Mouse (Mus musculus) ES-Bruce4 (cell line): ENCODE results near the gene Slc6a5. TPM values are rescaled to one million over a fixed set of nuclear protein-coding genes. Genes with fewer than 3 reads are reported as not detected.

ENCODE experiments used
- H3K27ac ChIP-seq: 2 replicates; pipeline ENCODE4 v1.5.1; 2012; ENCODE audit warnings: low read length, inconsistent platforms; ENCODE audit not compliant: insufficient read depth
- H3K27me3 ChIP-seq: 2 replicates; pipeline ENCODE4 v1.6.1; 2012; ENCODE audit warnings: mild to moderate bottlenecking, low read length, inconsistent platforms; ENCODE audit not compliant: control insufficient read depth, poor library complexity, insufficient read depth, severe bottlenecking
- H3K36me3 ChIP-seq: 2 replicates; pipeline ENCODE4 v1.6.1; 2012; ENCODE audit warnings: inconsistent platforms, mild to moderate bottlenecking, low read length, moderate library complexity; ENCODE audit not compliant: control insufficient read depth, poor library complexity, insufficient read depth, severe bottlenecking
- H3K4me1 ChIP-seq: one replicate; pipeline ENCODE4 v1.8.1; 2011; ENCODE audit warnings: low read length; ENCODE audit not compliant: control insufficient read depth, insufficient read depth
- H3K4me3 ChIP-seq: 2 replicates; pipeline ENCODE4 v1.5.1; 2011; ENCODE audit warnings: low read depth, mild to moderate bottlenecking, low read length
- H3K9ac ChIP-seq: 2 replicates; pipeline ENCODE4 v1.6.1; 2012; ENCODE audit warnings: low read depth, mild to moderate bottlenecking, inconsistent platforms; ENCODE audit not compliant: poor library complexity, severe bottlenecking
- H3K9me3 ChIP-seq: replicated peaks from 2 replicates; pipeline ENCODE4 v1.6.1; 2012; ENCODE audit warnings: mild to moderate bottlenecking, low read length, inconsistent platforms; ENCODE audit not compliant: control insufficient read depth, poor library complexity, insufficient read depth, severe bottlenecking
- CTCF ChIP-seq: IDR thresholded peaks from one replicate; pipeline ENCODE4 v1.8.1; 2011; ENCODE audit warnings: low read depth, low read length
- EP300 ChIP-seq: IDR thresholded peaks from 2 replicates; pipeline ENCODE4 v1.6.1; 2011; ENCODE audit warnings: low read depth, low read length; ENCODE audit not compliant: insufficient read depth
- POLR2A ChIP-seq: IDR thresholded peaks from one replicate; pipeline ENCODE4 v1.8.1; 2011; ENCODE audit warnings: low read length; ENCODE audit not compliant: insufficient read depth
- polyA plus RNA-seq: library from polyadenylated mRNA; stranded (reverse); fragments of >200 nt; gene quantifications from 2 replicates; pipeline ENCODE4 v1.2.4, GENCODE M21; 2011; ENCODE audit warnings: low read depth; ENCODE audit not compliant: missing spikeins, insufficient read depth, insufficient read length

The Slc6a5 gene
- polyA plus RNA-seq, 1 experiment = not detected

DNA sequence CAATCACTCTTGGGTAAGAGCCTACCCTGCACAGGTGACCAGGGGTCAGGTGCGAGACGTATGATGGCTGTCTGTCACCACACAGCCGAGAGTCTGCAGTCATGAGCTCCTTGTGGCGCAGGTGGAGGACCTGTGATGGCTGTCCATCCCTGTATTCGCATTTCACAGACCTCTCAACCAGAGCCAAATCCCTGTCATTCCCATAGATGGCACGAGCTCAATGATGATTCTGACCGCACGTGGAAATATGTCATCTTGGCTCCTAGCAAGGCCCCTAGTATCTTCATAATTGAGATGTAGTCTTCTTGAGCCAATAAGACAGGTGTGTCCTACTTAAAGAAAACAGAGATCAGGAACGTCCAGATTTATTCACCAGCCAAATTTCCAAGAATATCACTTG is 36.7 kb downstream of the Slc6a5 start:
- H3K27ac ChIP-seq = no peak overlapping the region
- no peak overlapping the region for H3K9ac ChIP-seq
- H3K9me3 ChIP-seq = no peaks in the 10 kb centered on the region
- no peak overlapping the region for H3K4me3 ChIP-seq
- no peaks in the 10 kb centered on the region for H3K4me1 ChIP-seq
- 0 out of 2 replicates have a peak, but pooled peaks cover 3% of the 10 kb centered on the region for H3K27me3 ChIP-seq
- TF ChIP-seq CTCF = no peak
- TF ChIP-seq POLR2A = no peak
- no peak for TF ChIP-seq EP300
- no peaks in the 10 kb centered on the region for H3K36me3 ChIP-seq

GRCm38 (mm10) chr7:49953546-49954181 is 43.7 kb downstream of the Slc6a5 start:
- no peaks in the 10 kb centered on the region for H3K36me3 ChIP-seq
- H3K27ac ChIP-seq = no peak overlapping the region
- no peaks in the 10 kb centered on the region for H3K4me1 ChIP-seq
- H3K4me3 ChIP-seq = no peak overlapping the region
- no peaks in the 10 kb centered on the region for H3K9me3 ChIP-seq
- no peak overlapping the region for H3K9ac ChIP-seq
- TF ChIP-seq EP300 = no peak
- no peak for TF ChIP-seq POLR2A
- TF ChIP-seq CTCF = no peak
- H3K27me3 ChIP-seq = no peaks in the 10 kb centered on the region

DNA sequence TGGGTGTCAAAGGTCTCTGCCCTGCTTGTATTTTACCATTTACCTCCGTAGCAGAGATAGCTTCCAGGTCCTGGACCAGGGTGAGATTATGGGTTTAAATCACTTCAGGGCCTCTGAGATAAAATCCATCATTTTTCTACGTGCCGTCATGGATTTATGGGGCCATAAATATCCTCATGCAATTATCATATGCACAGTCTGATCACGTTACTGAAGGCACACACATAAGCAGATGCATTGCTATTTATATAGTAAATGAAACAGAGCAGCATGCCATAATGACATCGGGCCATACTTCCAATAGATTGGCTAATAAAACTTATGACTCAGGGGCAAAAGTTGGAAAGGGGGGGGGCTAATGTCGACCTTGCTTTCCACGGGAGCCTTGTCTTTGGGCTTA is 44.9 kb downstream of the Slc6a5 start:
- H3K4me1 ChIP-seq = no peaks in the 10 kb centered on the region
- no peaks in the 10 kb centered on the region for H3K9me3 ChIP-seq
- no peak for TF ChIP-seq EP300
- no peak for TF ChIP-seq POLR2A
- no peak overlapping the region for H3K9ac ChIP-seq
- H3K27me3 ChIP-seq = no peaks in the 10 kb centered on the region
- H3K27ac ChIP-seq = no peak overlapping the region
- no peak overlapping the region for H3K4me3 ChIP-seq
- no peaks in the 10 kb centered on the region for H3K36me3 ChIP-seq

DNA sequence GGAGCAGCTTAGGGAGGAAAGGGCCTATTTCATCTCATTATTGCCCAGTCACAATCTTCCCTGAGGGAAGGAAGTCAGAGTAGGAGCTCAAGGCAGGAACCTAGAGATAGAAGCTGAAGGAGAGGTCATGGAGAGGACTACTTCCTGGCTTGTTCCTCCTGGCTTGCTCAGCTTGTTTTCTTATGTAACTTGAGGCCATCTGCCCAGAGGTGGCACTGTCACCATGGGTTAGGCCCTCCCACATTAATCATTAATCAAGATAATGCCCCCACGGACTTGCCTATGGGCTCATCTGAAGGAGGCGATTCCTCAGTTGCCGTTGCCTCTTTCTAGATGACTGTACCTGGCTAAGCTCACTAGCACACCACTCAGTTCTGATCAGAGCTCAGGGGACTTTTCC is 47.2 kb downstream of the Slc6a5 start:
- TF ChIP-seq EP300 = no peak
- no peak for TF ChIP-seq CTCF
- no peak for TF ChIP-seq POLR2A
- Histone ChIP-seq H3K27ac (no peak overlapping the region), H3K36me3 (no peaks in the 10 kb centered on the region), H3K9me3 (no peaks in the 10 kb centered on the region), H3K4me3 (no peak overlapping the region), H3K27me3 (no peaks in the 10 kb centered on the region), H3K9ac (no peak overlapping the region), H3K4me1 (no peaks in the 10 kb centered on the region)

DNA sequence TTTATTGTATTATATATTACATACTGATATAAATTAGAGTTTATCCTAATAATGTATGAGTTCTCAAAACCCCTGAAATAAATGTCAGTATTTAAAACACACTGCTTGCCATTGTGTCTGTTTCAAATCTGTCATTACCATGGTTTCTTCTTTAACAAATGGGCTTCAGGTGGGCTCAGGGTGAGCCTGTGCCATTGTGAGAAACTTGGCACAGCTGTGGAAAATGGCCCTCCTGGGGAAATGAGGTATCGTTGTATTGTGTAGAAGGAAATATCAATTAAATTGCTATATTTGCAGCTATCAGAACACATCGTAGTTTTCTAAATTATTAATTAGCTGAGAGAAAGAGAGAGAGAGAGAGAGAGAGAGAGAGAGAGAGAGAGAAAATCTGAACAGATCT is 53.8 kb downstream of the Slc6a5 start:
- no peaks in the 10 kb centered on the region for H3K4me1 ChIP-seq
- H3K27ac ChIP-seq = no peak overlapping the region
- TF ChIP-seq CTCF (no peak), EP300 (no peak), POLR2A (no peak)
- no peaks in the 10 kb centered on the region for H3K27me3 ChIP-seq
- H3K9me3 ChIP-seq = no peaks in the 10 kb centered on the region
- no peaks in the 10 kb centered on the region for H3K36me3 ChIP-seq
- no peak overlapping the region for H3K9ac ChIP-seq
- no peak overlapping the region for H3K4me3 ChIP-seq

DNA sequence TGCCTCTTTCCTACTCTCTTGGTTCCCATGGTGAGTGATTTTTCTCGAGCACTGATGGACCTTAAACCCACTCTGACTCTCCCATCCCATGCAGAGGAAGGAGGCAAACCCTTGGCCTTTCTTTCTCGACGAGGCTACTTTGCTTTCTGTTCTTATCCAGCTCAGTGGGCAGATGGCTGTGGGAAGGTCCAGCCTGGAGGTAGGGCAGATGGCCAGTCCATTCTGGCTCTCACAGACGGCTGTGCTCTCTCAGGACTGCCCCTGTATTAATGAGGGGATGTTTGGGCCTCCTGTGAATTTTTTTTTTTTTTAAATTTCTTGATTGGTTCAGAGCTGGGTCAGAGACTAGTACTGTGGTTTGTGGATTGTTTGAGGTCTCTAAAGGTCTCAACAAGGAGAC is 59.6 kb downstream of the Slc6a5 start:
- Histone ChIP-seq H3K27ac (no peak overlapping the region), H3K9me3 (no peaks in the 10 kb centered on the region), H3K27me3 (peaks cover 3% of the 10 kb centered on the region; the same call in 1 of the 2 replicates), H3K9ac (no peak overlapping the region), H3K4me1 (no peaks in the 10 kb centered on the region), H3K36me3 (no peaks in the 10 kb centered on the region), H3K4me3 (no peak overlapping the region)
- no peak for TF ChIP-seq CTCF
- TF ChIP-seq POLR2A = no peak
- no peak for TF ChIP-seq EP300
